Mouse (Mus musculus) kidney, postnatal 25 days (tissue): ENCODE measurements around the gene Galnt18.

Experiments
- DNase-seq, 2 experiments: peaks; one replicate each; pipeline ENCODE4 v3.0.0; 2021; ENCODE audit warnings: mixed read lengths in 2 of 2

Galnt18 gene

GRCm38 (mm10) chr7:111770585-111770984 lies 9.2 kb downstream of the Galnt18 start:
- no peak for DNase-seq

DNA sequence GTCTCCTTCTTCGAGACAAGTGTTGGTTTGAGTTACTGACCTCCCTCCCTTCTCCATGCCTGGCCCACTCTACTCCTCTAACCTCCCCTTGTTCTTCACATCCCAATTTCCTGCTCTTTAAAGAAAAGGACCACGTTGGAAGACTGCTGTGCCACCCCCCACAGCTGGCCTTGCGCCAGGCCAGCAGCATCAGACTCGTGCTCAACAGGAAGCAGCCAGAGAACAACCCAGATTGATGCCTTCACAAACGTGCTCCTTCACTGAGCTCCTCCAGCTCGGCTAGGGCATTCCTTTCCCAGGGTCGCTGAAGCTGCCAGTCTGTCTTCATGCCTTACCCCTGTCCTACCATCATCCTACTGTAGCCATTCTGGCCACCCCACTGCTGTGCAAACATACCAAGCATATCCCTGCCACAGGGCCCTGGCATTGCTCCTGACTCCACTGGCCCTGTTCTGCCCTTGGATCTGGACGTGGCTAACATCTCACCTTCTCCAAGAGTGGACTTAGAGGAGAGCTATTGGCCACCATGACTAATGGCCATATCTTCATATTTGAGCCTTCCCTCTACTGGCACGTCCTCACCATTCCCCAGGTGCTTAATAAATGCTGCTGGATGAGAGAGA lies 13.5 kb downstream of the Galnt18 start:
- DNase-seq = no peak

- DNase-seq = no peak
Measured at GRCm38 (mm10) chr7:111762754-111763153, 17.0 kb downstream of the Galnt18 start.

GRCm38 (mm10) chr7:111748571-111749071 lies 31.2 kb downstream of the Galnt18 start:
- DNase-seq = no peak

DNA sequence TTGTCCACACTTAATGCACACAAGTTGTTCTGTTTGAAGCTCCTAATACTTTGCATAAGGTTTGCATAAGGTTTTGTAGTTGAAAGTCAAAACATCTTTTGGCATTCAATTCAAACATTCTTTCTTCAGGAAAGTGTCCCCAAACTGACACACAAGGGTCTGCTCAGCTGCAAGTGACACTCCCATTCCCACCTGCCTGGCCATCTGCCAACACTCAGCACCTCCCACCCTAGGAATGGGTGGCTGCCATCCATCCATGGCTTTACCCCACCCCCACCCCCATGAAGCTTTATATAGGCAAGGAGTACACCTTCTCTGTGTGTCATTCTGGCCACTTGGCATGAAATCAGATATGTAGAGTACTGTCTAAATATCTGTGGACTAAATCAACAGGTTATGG lies 35.0 kb downstream of the Galnt18 start:
- DNase-seq = no peak

- peak; percentile 25 to 63 for DNase-seq
Measured at GRCm38 (mm10) chr7:111741595-111741994, 38.2 kb downstream of the Galnt18 start.

- no peak for DNase-seq
Measured at GRCm38 (mm10) chr7:111740091-111740490, 39.7 kb downstream of the Galnt18 start.

DNA sequence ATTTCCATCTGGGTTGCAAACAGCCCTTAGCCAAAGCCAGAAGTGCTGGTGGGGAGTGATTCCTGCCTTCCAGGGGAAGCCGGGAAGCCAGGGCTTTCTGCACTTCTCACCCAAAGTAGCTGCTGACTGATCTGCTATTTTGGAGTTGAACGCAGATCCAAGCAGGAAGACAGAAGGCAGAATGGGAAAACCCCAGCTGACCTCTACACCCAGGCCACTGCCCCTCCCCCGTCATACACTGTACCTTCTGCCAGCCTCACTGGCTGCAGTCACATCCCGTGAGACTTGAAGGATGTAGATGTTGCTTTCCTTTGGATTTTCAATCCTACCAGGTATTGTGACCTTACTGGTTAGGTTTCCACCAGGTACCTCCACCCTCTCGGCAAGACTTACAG lies 40.4 kb downstream of the Galnt18 start:
- peak; percentile 59 to 75 for DNase-seq

DNA sequence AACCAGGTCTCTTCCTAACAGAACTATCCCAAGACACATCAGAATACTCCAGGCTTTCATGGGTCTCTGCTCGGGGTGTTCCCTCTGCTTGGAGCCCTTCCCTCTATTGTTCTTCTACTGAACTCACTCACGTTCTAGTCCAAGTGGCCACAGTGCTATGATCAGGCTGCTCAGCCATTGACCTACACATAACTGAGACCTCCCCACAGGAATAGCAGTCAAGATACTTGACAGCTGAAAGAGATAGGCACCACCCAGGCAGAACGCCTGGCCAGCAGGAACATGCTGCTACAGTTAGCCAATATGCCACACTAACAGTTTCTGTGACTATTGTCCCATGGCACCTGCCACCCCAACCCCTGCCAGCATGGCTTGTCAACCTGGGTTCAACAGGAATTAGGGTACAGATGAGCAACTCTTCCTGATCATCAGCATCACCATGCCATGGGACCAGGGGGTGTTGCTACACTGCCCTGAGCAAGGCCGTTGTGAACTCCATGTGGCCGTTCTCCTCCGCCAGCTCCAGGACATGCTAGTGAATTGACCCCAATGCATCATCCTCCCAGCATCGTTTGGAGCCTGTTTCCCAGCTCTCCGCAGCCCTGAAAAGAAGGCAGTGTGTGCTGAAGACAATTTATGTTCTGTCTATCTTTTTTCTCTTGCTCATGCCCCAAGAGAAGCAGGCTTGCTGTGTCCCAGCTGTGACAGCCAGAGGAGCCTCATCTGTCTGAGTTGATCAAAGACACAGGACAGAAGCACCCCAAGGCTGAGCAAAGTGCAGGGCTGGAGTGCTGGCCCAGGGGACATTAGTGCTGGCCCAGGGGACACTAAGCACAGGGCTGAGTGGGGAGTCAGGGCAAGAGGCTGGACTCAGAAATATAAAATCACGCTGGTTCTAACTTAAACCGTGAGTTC lies 41.1 kb downstream of the Galnt18 start:
- peak in 1 of 2 experiments; percentile 42 for DNase-seq

DNA sequence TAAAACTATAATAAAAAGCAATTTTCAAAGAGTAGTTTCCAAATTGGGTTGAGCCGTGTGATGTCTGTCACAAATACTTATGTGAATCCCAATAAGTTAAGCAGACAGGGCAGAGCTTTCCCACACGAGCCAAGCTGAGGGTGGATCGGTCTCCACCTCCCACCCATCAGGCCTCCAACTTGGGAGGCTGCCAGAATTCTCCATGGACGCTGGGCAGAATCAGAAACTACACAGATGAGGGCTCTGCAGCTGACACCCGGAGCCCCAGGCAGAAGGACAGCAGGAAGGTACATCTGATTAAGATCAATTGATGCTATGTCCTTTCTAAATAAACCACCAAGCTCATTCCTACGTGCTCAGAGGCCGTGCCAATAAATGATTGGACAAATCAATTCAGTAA lies 42.4 kb downstream of the Galnt18 start:
- peak; percentile 41 to 56 for DNase-seq

- DNase-seq = no peak
Measured at GRCm38 (mm10) chr7:111736365-111736764, 43.4 kb downstream of the Galnt18 start.

- DNase-seq = peak; percentile 76 to 92
Measured at GRCm38 (mm10) chr7:111730346-111731269, 49.2 kb downstream of the Galnt18 start.

DNA sequence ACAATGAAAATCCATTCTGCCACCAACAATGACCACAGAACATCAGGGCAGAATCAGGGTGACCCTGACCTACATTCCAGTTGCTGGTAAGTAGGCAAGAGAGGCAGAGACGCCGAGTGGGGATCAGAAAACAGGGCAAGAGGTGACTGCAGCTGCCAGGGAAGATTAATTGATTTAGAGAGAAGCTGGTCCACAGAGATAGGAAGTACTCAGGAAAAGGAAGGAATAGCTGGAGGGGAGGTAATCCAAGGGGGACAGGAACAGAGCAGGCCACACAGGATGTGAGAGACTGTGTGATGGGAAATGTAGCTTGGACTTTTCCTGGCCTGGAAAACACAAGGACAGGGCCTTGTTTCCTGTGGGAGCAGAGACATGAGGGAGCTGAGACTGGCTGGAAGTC lies 52.8 kb downstream of the Galnt18 start:
- peak; percentile 24 to 51 for DNase-seq

DNA sequence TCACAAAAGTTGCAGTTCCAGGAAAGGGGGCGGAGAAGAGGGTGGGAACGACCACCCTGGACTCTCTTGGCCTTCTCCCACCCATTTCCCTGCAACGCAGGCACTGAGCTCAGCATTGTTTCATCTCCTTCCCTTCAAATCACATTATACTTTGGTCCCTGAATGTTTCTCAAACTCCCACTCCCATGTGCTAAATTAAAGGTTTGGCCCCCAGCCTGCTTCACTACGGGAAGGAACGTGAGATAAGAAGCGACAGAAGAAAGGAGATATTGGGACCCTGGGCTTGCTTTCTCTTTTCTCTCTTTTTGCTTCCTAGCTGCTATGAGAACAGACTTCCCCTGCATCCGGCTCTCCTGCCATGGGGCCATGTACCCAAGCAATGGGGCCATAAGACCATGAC lies 55.0 kb downstream of the Galnt18 start:
- DNase-seq = no peak

GRCm38 (mm10) chr7:111724004-111724403 lies 55.8 kb downstream of the Galnt18 start:
- no peak for DNase-seq

DNA sequence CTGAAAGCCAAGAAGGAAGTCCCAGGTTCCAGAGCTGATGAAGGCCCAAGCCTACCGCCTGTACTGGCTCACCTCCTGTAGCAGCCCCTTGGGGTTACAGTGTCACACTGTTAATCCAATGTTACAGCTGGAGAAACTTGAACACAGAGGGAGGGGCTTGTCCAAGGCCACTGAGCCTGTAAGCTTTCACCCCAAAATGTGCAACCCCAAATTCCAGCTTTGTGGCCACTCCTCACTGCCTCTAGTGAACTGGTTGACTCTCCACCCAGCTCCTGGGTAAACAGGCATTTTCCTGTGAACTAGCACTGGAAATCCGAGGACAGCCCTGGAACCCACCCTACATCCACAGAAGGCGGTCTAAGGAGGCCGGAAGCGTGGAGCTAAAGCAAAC lies 58.5 kb downstream of the Galnt18 start:
- no peak for DNase-seq

DNA sequence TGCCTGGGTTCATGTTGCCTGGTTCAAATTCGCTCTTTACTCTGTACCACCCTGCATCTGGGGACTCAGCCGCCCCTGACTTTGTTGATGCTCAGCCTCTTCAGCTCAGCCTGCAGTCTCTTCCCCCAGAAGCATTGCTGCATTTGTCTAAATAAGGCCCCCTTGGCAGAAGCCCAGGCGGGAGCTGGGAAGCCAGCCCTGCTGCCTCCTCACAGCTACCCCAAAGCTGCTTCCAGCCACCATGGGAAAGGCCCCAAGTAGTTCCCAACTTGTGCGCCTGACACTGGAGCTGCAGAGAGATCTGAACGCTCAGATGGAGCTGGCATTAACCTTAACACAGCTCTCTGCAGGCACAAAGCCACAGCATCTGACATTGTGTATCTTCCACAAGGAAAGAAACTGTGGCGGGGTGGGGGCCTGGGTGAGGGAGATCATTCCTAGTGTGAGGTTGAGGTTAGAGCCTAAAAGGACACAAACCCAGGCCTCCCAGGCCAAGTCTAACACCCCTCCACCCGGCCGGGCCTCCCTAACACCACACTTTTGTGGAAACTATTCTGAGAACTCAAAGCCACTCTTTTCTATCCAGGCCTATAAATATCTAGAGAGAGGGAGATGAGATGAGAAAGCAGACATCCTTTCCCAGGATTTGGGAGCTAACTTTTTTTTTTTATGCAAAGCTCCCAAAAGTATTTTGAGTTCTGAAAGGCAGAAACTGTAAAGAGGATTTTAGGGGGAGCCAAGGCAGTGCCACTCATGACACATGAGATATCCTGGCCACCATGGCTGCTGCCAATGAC lies 59.1 kb downstream of the Galnt18 start:
- no peak for DNase-seq

DNA sequence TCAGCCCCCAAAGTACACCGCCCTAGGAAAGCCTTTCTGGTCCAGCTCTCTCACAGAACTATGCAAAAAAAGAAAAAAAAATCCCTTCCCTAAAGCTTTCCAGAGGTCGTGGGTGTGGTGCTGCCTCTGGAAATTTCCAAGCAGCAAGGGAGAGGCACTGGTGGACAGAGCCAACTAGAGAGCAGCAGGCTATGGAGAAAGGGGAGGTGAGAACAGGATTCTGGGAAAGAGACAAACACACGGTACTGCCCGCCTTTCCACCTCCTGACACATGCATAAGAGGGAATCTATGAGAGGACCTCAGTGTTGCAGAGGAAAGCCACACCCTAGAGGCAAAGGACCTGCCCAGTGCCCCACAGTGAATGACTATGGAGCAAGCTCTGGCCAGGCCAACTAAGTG lies 60.9 kb downstream of the Galnt18 start:
- DNase-seq = peak; percentile 13 to 46

- DNase-seq = no peak
Measured at GRCm38 (mm10) chr7:111714639-111715360, 65.0 kb downstream of the Galnt18 start.

DNA sequence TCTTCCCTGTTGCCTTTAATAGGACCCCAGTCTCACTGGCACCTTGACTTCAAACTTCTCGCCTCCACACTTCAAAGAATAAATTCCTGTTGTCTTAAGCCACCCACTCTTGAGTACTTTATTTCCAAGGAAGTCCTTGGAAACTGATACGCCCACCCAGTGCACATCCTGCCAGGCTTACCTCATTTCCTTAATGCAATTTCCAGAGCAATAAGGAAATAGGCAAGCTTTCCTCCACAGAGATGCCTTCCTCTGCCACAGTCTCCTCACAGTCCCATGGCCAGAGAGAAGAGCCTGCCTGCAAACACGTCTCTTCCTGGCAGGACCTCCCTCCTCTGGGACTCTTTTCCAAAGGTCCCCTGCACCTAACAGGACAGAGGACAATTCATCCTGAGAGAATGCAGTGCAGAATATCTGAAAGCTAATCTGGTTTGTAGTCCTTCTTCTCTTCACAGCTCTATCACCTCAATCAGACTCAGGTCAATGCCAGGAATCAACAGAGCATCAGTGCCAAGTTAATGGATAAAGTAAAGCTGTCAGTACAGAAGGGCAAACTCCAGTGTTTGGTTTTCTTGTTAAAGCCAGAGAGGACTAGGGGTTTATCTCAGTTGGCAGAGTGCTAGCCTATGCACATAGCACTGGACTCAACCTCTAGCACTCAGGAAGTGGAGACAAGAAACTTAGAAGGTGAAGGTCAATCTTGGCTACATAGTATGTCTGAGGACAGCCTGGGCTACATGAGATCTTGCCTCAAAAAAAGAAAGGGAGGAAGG lies 65.8 kb downstream of the Galnt18 start:
- DNase-seq = peak in 1 of 2 experiments; percentile 17
